7 mouse cellular contexts compared by ENCODE assay signal in the genomic region with DNA sequence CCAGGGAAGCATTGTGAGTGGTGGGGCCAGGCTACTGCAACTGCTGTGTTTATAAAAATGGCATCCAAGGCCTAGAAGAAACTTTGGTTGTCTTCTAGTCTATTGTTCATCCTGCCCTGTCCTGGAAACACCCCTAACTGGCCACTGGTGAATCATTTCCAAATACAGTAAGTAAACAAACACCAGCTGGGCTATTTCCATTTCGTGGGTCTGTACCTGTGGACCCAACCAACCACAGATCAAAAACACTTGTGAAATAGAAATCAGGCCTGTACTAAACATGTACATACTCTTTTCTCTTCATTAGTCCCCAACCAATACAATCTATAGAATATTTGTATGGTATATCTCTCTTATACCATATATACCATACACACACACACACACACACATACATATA. TPM values are rescaled to one million over a fixed set of nuclear protein-coding genes. Genes with fewer than 3 reads are reported as not detected.
A peak's percentile ranks its signal among the peaks of the same experiment; 100 is the strongest.
DNase-seq lines count a peak whose midpoint lies in the region; ATAC-seq and TF ChIP-seq lines count a peak whose summit lies in the region.
"Not testable (repeated sequence)": the region's sequence is repeated elsewhere in the genome, so short reads cannot be mapped to it uniquely, and the experiment has no call there.
"Had no signal": no experiment of that assay in that cellular context is flagged by ENCODE, and none has a peak within 500 bp of the region (broad histone marks: within the 10 kb centered on the region; RNA-seq: fewer than 3 reads in every experiment).

No protein-coding gene starts in this region.

- H3K4me3 ChIP-seq in kidney, adult 2 months (ENCODE audit: insufficient read depth, low read depth, low read length); liver, adult 2 months (ENCODE audit: insufficient read depth, low read depth, low read length); liver, postnatal 0 days (ENCODE audit: low read depth, low read length): not testable (repeated sequence)

- WGBS in kidney, adult 2 months, result 24% methylated on average over 1 of the region's 1 CpGs
- 19% methylated on average over 1 of the region's 1 CpGs for WGBS in liver, adult 2 months
- WGBS in liver, postnatal 0 days (ENCODE audit: insufficient replicate concordance), result 28% methylated on average over 1 of the region's 1 CpGs

- TF ChIP-seq CTCF in kidney, adult 2 months (conservative IDR thresholded peaks at IDR 0.05; ENCODE audit: insufficient read depth, insufficient read length, low read depth, low read length); liver, adult 2 months (IDR thresholded peaks at IDR 0.05; ENCODE audit: low read depth, low read length); liver, postnatal 0 days (IDR thresholded peaks at IDR 0.05; ENCODE audit: low read depth): not testable (repeated sequence)

- not testable (repeated sequence) for H3K9me3 ChIP-seq in liver, postnatal 0 days (ENCODE audit: low read length)

- not testable (repeated sequence) for H3K27ac ChIP-seq in kidney, adult 2 months (ENCODE audit: insufficient read depth, low read depth, low read length)
- peak overlapping the region; percentile 66 for H3K27ac ChIP-seq in liver, adult 2 months (replicated peaks; ENCODE audit: insufficient read depth, low read depth, low read length)
- 0 out of 2 replicates have a peak overlapping the region, but pooled peaks have one; percentile 48 for H3K27ac ChIP-seq in liver, postnatal 0 days (ENCODE audit: low read depth)

- H3K4me1 ChIP-seq in kidney, adult 2 months (ENCODE audit: control insufficient read depth, insufficient read depth, low read length), result not testable (repeated sequence)
- peaks cover 14% of the 10 kb centered on the region for H3K4me1 ChIP-seq in liver, adult 2 months (ENCODE audit: control insufficient read depth, insufficient read depth, low read length)
- peaks cover 10% of the 10 kb centered on the region for H3K4me1 ChIP-seq in liver, postnatal 0 days (ENCODE audit: insufficient read depth)

- not testable (repeated sequence) for H3K9ac ChIP-seq in liver, adult 2 months (ENCODE audit: low read depth, low read length); liver, postnatal 0 days (replicated peaks)

- TF ChIP-seq EP300 in liver, postnatal 0 days (IDR thresholded peaks at IDR 0.05; ENCODE audit: low read depth), result not testable (repeated sequence)

- H3K27me3 ChIP-seq in kidney, adult 2 months (replicated peaks; ENCODE audit: control insufficient read depth, insufficient read depth, low read length); liver, adult 2 months (ENCODE audit: control insufficient read depth, insufficient read depth, low read length); liver, postnatal 0 days (ENCODE audit: insufficient read depth, low read length): not testable (repeated sequence)

- not testable (repeated sequence) for H3K36me3 ChIP-seq in kidney, adult 2 months (ENCODE audit: control insufficient read depth, insufficient read depth, low read length); liver, adult 2 months (ENCODE audit: control insufficient read depth, insufficient read depth, low read length); liver, postnatal 0 days (replicated peaks; ENCODE audit: insufficient read depth, low read length)

- not testable (repeated sequence) for H3K4me2 ChIP-seq in liver, postnatal 0 days (ENCODE audit: low read depth, low read length)

- DNase-seq in kidney, adult 2 months, result peak; percentile 21
- DNase-seq in kidney, adult 9 months, result peak; percentile 31
- DNase-seq in liver, adult 2 months (ENCODE audit: extremely low read depth, low read depth, low spot score), result peak; percentile 89
- not testable (repeated sequence) for DNase-seq in liver, postnatal 0 days

- ATAC-seq in liver, postnatal 0 days, result peak; percentile 83

- H3K79me2 ChIP-seq in liver, adult 2 months (ENCODE audit: control insufficient read depth, insufficient read depth, low read length), result not testable (repeated sequence)

- TF ChIP-seq POLR2A in kidney, adult 2 months (IDR thresholded peaks at IDR 0.05; ENCODE audit: low read depth, low read length); liver, adult 2 months (IDR thresholded peaks at IDR 0.05; ENCODE audit: extremely low read depth, insufficient read depth, low read length): not testable (repeated sequence)

RNA-seq across cellular contexts. Expression of a gene that starts 3.5 kb away (rescaled TPM):
- 76.2 and 82.5 TPM in 2 replicates for polyA plus RNA-seq in kidney, adult 2 months (2012; rRNA removed)
- 253 and 359 TPM in 2 replicates for total RNA-seq in liver, adult 2 months (2014; rRNA removed)
- polyA plus RNA-seq in liver, adult 2 months (2012; rRNA removed), result 125 and 130 TPM in 2 replicates
- polyA plus RNA-seq in liver, postnatal 0 days (2015; fragmentation: Nextera tagmentation; extraction: Ambion mirVana), result 131 and 132 TPM in 2 replicates

RNA-seq across cellular contexts. Expression of a gene that starts 59.8 kb away (rescaled TPM):
- polyA plus RNA-seq in kidney, adult 2 months (2012; rRNA removed), result 106 and 129 TPM in 2 replicates
- 2.1 and 7.0 TPM in 2 replicates for total RNA-seq in liver, adult 2 months (2014; rRNA removed)
- polyA plus RNA-seq in liver, adult 2 months (2012; rRNA removed), result 2.2 and 4.6 TPM in 2 replicates
- polyA plus RNA-seq in liver, postnatal 0 days (2015; fragmentation: Nextera tagmentation; extraction: Ambion mirVana), result 0.08 TPM in 1 of 2 replicates, not detected in the other
- total RNA-seq: CH12.LX, G1E had no signal
- polyA plus RNA-seq: C2C12, G1E had no signal

Comparison
In these comparisons a context has a peak if more than half of its experiments do, and no peak if none do; other contexts are left out.
1. RNA of a gene that starts 59.8 kb away (polyA plus RNA-seq): 106 to 129 TPM in kidney, adult 2 months; 2.2 to 4.6 TPM in liver, adult 2 months and 0.08 TPM in liver, postnatal 0 days; every median in the first group is over 10 times any median in the second.